Mouse (Mus musculus): ENCODE results near the gene Vps8.

The Vps8 gene

GRCm38 (mm10) chr16:21549751-21550150 is 126.8 kb downstream of the Vps8 start:
- ATAC-seq (ENCODE audit: low TSS enrichment), result no peak

DNA sequence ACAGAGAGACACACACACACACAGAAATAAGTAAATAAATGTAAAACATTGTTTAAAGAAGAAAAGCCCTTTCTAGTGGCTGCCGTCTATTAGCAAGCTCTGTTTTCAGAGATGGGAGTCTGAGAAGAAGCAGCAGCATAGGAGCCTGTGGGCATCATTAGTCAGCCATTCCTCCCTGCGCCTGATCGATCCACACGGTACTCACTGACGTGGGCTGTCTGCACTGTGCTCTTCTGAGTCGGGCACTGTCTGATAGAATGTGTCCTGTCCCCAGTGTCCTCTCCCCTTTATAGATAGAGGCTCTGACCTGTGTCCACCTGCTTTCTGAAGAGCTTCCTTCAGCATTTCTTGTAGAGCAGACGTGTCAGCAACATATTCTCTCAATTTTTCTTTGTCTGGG is 127.5 kb downstream of the Vps8 start:
- no peak for ATAC-seq (ENCODE audit: low TSS enrichment)

- no peak for ATAC-seq (ENCODE audit: low TSS enrichment)
Measured at GRCm38 (mm10) chr16:21553506-21553905, 130.6 kb downstream of the Vps8 start.

DNA sequence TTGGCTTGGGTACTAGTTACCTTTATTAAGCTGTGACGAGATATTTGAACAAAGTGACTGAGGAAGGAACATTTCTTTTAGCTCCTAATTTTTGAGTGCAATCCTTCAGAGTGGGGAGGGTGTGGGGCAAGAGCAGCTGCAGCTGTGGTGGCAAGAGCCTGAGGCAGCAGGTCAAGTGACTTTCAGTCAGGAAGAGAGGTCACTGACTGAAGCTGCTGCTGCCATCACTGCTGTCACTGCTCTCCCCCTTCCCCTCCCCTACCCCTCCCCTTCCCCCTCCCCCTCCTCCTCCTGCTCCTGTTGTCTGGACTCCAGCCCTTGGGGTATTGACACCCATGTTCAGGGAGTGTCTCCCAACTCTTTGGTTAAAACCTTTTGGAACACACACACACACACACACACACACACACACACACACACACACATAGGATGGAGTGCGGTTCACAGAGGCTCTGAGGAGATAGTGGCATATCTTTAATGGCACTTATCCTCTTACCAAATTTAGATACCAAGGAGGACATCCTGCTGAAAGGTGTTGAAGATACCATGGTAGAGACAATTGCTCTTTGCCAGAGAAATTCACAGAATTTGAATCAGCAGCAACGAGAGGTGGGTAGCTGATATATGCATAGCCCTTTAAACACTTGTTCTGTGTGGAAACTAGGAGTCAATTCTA is 139.8 kb downstream of the Vps8 start:
- ATAC-seq (ENCODE audit: low TSS enrichment), result no peak

DNA sequence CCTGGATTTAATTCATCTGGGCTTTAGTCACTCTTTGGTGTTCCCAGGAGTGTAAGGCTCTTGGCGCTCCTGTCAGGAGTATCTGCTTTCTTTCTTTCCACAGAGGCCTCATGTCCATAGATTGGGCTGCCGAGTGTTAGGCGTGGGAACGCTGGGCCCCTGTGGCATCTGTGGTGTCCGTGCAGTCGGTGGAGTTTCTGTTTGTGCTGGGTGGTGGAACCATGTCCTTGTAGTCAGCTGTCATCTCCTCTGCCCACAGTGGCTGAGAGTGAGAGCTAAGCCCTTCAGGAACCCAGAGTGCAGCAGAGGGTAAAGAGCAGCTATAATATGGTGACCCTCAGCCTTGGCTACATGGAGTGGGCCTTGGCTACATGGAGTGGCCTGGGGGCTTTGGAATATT is 140.4 kb downstream of the Vps8 start:
- ATAC-seq (ENCODE audit: low TSS enrichment), result no peak

- ATAC-seq (ENCODE audit: low TSS enrichment), result no peak
Measured at GRCm38 (mm10) chr16:21567093-21567492, 144.2 kb downstream of the Vps8 start.

- ATAC-seq (ENCODE audit: low TSS enrichment), result no peak
Measured at GRCm38 (mm10) chr16:21569952-21570351, 147.0 kb downstream of the Vps8 start.

- ATAC-seq (ENCODE audit: low TSS enrichment), result no peak
Measured at GRCm38 (mm10) chr16:21570786-21571185, 147.9 kb downstream of the Vps8 start.

DNA sequence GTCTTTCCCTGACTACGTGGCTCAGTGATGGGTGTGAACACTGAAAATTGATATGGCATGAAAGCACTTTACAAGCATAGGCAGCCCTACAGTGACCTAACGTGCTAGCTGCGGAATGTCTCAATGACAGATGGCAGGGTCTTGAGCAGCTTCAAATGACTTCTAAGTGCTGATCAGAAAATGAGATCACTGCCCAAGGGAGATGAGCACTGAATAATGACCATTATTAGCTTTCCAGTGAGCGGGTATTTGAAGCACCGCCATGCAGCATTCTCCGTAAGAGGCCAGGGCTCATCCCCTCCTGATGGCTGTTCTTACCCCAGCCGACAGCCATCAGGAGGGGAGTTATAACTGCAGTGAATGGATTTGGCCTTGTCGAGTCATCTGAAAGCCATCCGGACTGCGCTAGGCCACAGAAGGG is 153.1 kb downstream of the Vps8 start:
- no peak for ATAC-seq (ENCODE audit: low TSS enrichment)

DNA sequence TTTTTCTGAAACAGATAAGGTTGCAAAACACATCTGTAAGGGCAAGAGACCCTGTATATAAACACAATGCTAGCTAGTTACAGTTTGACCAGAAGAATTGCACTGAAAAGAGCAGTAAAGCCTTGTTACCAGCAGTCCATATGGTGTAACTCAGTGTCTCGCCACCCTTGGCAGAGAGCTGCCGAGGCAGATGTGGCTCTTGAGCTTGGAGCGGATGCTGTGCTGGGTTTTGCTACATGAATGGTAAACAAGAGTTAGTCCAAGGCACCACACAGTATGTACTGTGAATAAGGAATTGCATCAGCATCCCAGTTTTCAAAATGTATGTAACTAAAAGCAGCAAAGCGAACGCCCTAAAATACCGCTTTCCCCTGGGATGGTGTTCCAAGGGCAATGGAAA is 166.2 kb downstream of the Vps8 start:
- ATAC-seq (ENCODE audit: low TSS enrichment), result peak; percentile 74

DNA sequence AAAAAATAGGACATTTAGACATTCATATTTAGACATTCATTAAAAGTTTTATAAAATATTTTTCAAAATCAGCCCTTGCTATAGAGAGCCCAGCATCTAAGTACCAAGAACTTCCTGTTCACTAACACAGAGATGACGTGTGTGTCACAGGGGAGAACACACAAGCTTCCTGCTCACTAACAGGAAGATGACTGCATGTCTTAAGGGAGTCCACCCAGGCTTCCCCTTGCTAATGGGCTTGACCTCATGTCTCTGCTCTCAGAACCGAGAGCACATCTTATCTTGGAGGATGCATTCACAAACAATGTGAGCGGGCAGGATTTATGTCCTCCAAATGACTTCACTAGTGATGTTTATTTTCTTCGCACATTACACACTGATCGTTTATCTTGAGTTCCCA is 167.9 kb downstream of the Vps8 start:
- ATAC-seq (ENCODE audit: low TSS enrichment), result no peak

- no peak for ATAC-seq (ENCODE audit: low TSS enrichment)
Measured at GRCm38 (mm10) chr16:21591511-21591910, 168.6 kb downstream of the Vps8 start.

DNA sequence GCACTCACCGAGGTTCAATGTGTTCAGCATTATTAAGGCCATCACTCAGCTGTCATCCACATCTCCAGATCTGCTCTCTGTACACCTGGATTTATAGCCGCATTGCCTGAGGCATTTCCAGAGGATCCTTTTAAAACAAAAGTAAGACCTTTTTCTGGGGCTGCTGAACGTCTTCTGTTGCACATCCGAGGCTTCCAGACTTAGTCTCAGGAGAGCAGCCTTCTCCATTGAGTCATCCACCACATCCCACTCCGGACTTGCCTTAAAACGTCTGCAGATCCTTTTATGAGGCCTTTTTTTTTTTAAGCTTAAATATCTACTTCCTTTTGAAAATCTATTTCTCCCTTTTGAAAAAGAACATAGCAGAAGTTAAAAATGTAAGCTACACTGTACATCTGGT is 172.6 kb downstream of the Vps8 start:
- peak; percentile 83 for ATAC-seq (ENCODE audit: low TSS enrichment)

DNA sequence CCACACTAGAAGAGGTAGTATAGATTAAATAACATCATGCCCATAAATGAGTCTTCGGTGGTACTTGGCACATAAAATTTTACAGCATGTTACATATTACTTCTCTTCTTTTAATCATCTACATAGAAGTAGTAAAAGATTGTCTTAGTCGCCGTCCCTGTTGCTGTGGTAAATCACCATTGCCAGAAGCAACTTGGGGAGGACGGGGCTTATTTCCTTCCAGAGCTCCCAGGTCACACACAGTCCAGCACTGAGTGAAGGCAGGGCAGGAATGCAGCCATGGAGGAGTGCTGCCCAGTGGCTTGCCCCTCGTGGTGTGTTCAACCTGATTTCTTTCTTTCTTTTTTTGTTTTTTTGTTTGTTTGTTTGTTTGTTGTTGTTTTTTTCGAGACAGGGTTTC is 181.4 kb downstream of the Vps8 start:
- no peak for ATAC-seq (ENCODE audit: low TSS enrichment)

GRCm38 (mm10) chr16:21606249-21607020 is 183.5 kb downstream of the Vps8 start:
- ATAC-seq (ENCODE audit: low TSS enrichment), result peak; percentile 73

GRCm38 (mm10) chr16:21607021-21607650 is 184.2 kb downstream of the Vps8 start:
- ATAC-seq (ENCODE audit: low TSS enrichment), result peak; percentile 38; the same call in 1 of the 2 replicates

DNA sequence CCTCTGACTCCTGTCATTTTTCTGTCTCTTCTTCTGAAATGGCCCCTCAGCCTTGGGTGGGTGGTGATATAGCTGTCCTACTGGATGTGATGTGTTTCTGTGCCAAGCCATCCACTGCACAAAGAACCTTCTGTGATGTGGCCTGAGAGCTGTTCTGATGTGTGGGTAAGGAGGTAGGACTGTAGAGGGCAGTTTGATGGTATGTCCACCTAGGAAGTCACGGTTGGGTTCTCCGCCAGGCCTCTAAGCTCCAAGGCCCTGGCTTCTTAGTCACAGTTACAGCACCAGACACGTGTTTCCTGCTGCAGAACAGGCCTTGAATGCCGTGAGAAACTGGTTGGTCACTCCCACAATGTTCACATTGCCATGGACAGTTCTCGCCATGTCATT is 184.7 kb downstream of the Vps8 start:
- ATAC-seq (ENCODE audit: low TSS enrichment), result no peak

- ATAC-seq (ENCODE audit: low TSS enrichment), result no peak
Measured at GRCm38 (mm10) chr16:21608176-21608865, 185.4 kb downstream of the Vps8 start.

DNA sequence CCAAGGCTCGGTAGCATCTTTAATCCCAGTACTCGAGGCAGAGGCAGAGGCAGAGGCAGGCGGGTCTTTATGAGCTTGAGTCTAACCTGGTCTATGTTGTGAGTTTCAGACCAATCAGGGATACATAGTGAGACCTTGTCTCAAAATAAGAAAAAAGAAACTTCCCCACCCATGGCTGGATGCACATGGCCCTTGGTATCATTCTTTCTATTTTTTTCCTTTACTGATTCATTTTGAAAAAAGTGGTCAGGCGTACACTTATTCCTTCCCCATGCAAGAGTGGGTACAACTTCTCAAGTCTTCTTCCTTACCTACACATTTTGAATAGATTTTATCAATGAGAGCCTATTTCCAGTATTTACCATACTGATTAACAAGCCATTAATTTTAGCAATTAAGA is 187.6 kb downstream of the Vps8 start:
- ATAC-seq (ENCODE audit: low TSS enrichment), result no peak

DNA sequence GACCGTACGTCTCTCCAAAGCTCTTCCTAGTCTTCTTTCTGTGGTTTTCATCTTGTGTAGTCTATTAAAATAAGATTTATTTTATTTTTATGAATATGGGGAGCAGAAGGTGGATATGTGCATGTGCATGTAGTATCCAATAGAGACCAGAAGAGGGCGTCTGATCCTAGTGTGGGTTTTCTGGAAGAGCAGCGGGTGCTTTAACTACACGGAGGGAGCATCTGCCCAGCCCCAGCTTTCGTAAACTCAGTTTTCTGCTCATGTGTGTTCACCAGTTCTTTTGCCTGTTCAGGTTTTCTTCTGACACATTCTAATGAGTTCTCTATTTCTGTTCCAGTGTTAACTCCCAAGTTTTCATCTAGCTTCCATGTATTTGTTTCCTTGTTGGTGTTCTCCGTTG is 192.9 kb downstream of the Vps8 start:
- ATAC-seq (ENCODE audit: low TSS enrichment), result no peak

- ATAC-seq (ENCODE audit: low TSS enrichment), result no peak
Measured at GRCm38 (mm10) chr16:21620630-21621029, 197.7 kb downstream of the Vps8 start.
